Mouse (Mus musculus) heart, postnatal 0 days (tissue): ENCODE measurements at regions not wholly inside any gene's neighbourhood (a gene's known extent, or its start where the extent isn't known, plus 50 kb on each side); places are given as distances from the start of the nearest gene placed in this dataset.
"Not testable (repeated sequence)": the region's sequence is repeated elsewhere in the genome, so short reads cannot be mapped to it uniquely, and the experiment has no call there.

Experiments used
- ATAC-seq: fragments of 200-750 bp; cut with Nextera tagmentation; 2 replicates; pipeline ENCODE4 v1.8.0; 2017; ENCODE audit warnings: low read depth, moderate number of reproducible peaks, moderate library complexity; ENCODE audit not compliant: insufficient read depth
- DNase-seq: peaks from one replicate; pipeline ENCODE4 v3.0.0-alpha.2; 2016; ENCODE audit warnings: low spot score
- H3K27ac ChIP-seq: fragments of 300-500 bp; sonication (generic); 2 replicates; pipeline ENCODE4 v1.5.1; 2014; ENCODE audit warnings: low read depth, mild to moderate bottlenecking
- H3K27me3 ChIP-seq: fragments of 300-500 bp; sonication (generic); 2 replicates; pipeline ENCODE4 v1.6.1; 2014; ENCODE audit warnings: low read length, mixed read lengths; ENCODE audit not compliant: control insufficient read depth, insufficient read depth
- H3K36me3 ChIP-seq: fragments of 300-500 bp; sonication (generic); replicated peaks from 2 replicates; pipeline ENCODE4 v1.6.1; 2014; ENCODE audit warnings: low read length, mixed read lengths; ENCODE audit not compliant: control insufficient read depth, insufficient read depth
- H3K4me1 ChIP-seq: fragments of 300-500 bp; sonication (generic); 2 replicates; pipeline ENCODE4 v1.6.1; 2014; ENCODE audit warnings: antibody characterized with exemption; ENCODE audit not compliant: control insufficient read depth, insufficient read depth
- H3K4me2 ChIP-seq: fragments of 300-500 bp; sonication (generic); 2 replicates; pipeline ENCODE4 v1.6.1; 2014; ENCODE audit warnings: low read depth, mild to moderate bottlenecking, low read length, moderate library complexity
- H3K4me3 ChIP-seq: fragments of 300-500 bp; sonication (generic); 2 replicates; pipeline ENCODE4 v1.5.1; 2014; ENCODE audit warnings: low read depth, low read length
- H3K9ac ChIP-seq: fragments of 300-500 bp; sonication (generic); replicated peaks from 2 replicates; pipeline ENCODE4 v1.6.1; 2014; ENCODE audit warnings: low read depth, low read length, mixed read lengths
- H3K9me3 ChIP-seq: fragments of 300-500 bp; sonication (generic); replicated peaks from 2 replicates; pipeline ENCODE4 v1.6.1; 2016; ENCODE audit warnings: low read length; ENCODE audit not compliant: control insufficient read depth
- CTCF ChIP-seq: IDR thresholded peaks from 2 replicates; pipeline ENCODE4 v1.5.1; 2016; ENCODE audit warnings: antibody characterized with exemption, control low read depth, low read depth
- EP300 ChIP-seq: IDR thresholded peaks from 2 replicates; pipeline ENCODE4 v1.6.1; 2016; ENCODE audit warnings: antibody characterized with exemption, low read depth
- WGBS: fragments of 180-500 bp; shearing (Covaris S2); extraction: QIAGEN DNeasy Blood & Tissue Kit; methylation state at CpG from one replicate; pipeline ENCODE4 v1.1.7; 2014; 5-methylcytosine and 5-hydroxymethylcytosine counted together

DNA sequence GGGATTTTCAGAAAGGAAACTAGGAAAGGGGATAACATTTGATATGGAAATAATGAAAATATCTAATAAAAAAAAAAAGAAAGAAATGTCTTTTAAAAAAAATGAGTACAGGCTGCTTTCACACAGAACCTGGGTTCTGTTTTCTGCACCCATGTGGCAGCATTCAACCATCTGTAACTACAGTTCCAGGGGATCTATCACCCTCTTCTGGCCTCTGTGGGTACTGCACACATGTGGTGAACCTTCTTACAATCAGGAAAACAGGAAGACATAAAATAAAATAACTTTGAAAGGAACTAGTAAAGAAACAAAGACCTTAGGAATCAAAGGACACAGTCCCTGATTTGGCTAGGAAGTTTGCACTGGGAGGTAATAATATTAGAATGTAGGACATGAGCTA is 205.5 kb upstream of the Zpld1 start:
- H3K4me2 ChIP-seq = no peak overlapping the region
- no peaks in the 10 kb centered on the region for H3K4me1 ChIP-seq
- no peak for TF ChIP-seq CTCF
- no peak for TF ChIP-seq EP300
- H3K9ac ChIP-seq = no peak overlapping the region
- DNase-seq (no peak), ATAC-seq (no peak)
- no peaks in the 10 kb centered on the region for H3K27me3 ChIP-seq
- no peak overlapping the region for H3K4me3 ChIP-seq
- H3K9me3 ChIP-seq = no peaks in the 10 kb centered on the region
- no peak overlapping the region for H3K27ac ChIP-seq
- H3K36me3 ChIP-seq = no peaks in the 10 kb centered on the region

DNA sequence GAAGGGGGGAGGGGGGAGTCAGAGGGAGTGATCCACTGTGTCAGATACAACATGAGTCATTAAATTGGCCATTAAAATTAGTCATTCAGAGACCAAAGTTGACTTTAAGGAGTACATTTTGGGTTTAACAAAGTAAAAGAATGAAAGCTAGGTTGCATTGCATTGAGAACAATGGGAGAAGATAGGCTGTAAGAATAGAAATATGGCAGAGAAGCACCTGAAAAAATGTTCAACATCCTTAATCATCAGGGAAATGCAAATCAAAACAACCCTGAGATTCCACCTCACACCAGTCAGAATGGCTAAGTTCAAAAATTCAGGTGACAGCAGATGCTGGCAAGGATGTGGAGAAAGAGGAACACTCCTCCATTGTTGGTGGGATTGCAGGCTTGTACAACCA is 202.0 kb upstream of the Zpld1 start:
- DNase-seq, H3K27me3 ChIP-seq: not testable (repeated sequence)

DNA sequence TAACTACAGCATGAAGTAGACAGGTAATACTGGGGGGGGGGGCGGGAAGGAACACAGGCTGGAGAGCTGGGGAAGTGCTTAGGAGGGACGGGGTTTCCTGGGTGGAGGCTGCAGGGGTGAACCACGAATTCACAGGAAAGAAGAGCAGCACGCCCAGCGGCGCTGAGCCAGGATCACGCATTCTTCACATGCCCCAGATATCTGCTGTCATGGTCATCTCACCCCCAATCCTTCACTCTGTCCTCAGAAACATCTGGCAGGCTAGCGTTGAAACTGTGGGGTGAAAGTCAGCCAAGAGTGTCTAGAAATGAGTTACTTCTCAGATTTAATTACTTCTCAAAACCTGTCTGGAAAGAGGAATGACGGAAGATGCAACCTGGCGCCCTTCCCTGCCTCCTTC is 197.3 kb upstream of the Zpld1 start:
- no peaks in the 10 kb centered on the region for H3K27me3 ChIP-seq
- no peak overlapping the region for H3K27ac ChIP-seq
- no peaks in the 10 kb centered on the region for H3K9me3 ChIP-seq
- no peak overlapping the region for H3K9ac ChIP-seq
- no peak for ATAC-seq
- no peaks in the 10 kb centered on the region for H3K4me1 ChIP-seq
- H3K4me2 ChIP-seq = no peak overlapping the region
- no peak overlapping the region for H3K4me3 ChIP-seq
- H3K36me3 ChIP-seq = no peaks in the 10 kb centered on the region
- WGBS = 36% methylated on average over 10 of the region's 10 CpGs
- no peak for TF ChIP-seq EP300
- TF ChIP-seq CTCF = no peak
- no peak for DNase-seq

More for the DNA sequence above, 202.0 kb upstream of the Zpld1 start:
- H3K4me2 ChIP-seq, ATAC-seq, H3K4me1 ChIP-seq, H3K27ac ChIP-seq, H3K36me3 ChIP-seq, H3K9ac ChIP-seq, H3K9me3 ChIP-seq, H3K4me3 ChIP-seq: not testable (repeated sequence)

DNA sequence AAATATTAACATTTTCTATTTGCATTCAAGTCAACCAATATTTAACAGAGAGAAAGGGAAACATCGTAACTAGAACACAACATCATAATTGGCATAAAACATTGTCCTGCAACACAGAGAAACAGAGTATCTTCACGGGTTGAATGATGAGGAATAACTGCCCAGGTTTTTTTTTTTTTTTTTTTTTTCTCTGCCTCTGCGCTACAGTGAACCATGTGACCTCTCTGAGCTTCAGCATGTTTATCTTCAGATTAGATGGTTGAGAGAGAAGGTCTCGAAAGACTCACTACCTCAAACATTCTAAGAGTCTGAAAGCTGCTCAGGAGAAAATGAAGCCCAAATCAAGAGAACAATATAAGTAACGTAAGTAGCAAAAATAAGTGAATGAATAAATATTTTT is 196.4 kb upstream of the Zpld1 start:
- H3K4me3 ChIP-seq = no peak overlapping the region
- no peak for DNase-seq
- no peaks in the 10 kb centered on the region for H3K27me3 ChIP-seq
- H3K9ac ChIP-seq = no peak overlapping the region
- H3K4me1 ChIP-seq = no peaks in the 10 kb centered on the region
- TF ChIP-seq EP300 (no peak), CTCF (no peak)
- no peak for ATAC-seq
- WGBS = 51% methylated on average over 5 of the region's 5 CpGs
- no peaks in the 10 kb centered on the region for H3K9me3 ChIP-seq
- H3K4me2 ChIP-seq = no peak overlapping the region
- no peaks in the 10 kb centered on the region for H3K36me3 ChIP-seq
- no peak overlapping the region for H3K27ac ChIP-seq

DNA sequence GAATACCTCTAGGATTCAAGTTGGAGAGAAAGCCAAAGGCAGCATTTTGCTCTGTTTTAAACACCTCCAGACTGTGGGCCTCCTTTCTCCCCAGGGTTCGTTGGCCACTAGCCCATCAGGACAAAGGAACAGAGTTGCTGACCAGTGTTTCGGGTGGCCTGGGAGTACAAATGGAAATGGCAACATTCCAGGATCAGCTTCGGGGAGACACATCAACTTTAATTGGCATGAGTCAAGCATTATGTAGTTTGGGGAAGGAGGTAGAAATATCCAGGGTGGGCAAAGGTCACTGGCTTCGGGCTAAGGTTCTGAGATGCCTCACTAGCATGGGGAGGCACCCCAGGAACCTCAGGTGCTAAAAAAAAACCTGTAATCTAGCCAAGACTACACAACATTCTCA is 194.3 kb upstream of the Zpld1 start:
- no peak for ATAC-seq
- WGBS = 53% methylated on average over 4 of the region's 4 CpGs
- no peak overlapping the region for H3K4me3 ChIP-seq
- no peak overlapping the region for H3K9ac ChIP-seq
- DNase-seq = no peak
- H3K9me3 ChIP-seq = no peaks in the 10 kb centered on the region
- H3K27ac ChIP-seq = no peak overlapping the region
- TF ChIP-seq CTCF = no peak
- no peak for TF ChIP-seq EP300
- H3K27me3 ChIP-seq = no peaks in the 10 kb centered on the region
- no peaks in the 10 kb centered on the region for H3K4me1 ChIP-seq
- H3K36me3 ChIP-seq = no peaks in the 10 kb centered on the region
- no peak overlapping the region for H3K4me2 ChIP-seq

DNA sequence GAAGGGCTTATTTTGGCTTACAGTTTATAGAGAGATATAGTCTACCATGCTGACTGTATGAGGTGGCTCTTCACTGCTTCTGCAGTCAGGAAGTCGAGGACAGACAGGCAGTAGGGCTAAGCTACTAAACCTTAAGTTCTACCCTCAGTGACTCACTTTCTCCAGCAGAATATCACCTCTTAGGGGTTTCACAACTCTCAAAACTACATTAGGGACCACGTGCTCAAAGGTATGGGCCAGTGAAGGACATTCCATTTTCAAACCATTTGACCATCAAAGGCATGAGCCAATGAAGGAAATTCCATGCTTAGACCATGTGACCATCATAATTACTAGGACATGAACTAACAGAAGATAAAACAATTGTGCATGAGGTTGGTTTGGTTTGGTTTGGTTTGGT is 186.6 kb upstream of the Zpld1 start:
- DNase-seq (no peak), ATAC-seq (no peak)
- 79% methylated on average over 2 of the region's 2 CpGs for WGBS
- Histone ChIP-seq H3K27me3 (no peaks in the 10 kb centered on the region), H3K4me3 (no peak overlapping the region), H3K36me3 (no peaks in the 10 kb centered on the region), H3K4me1 (no peaks in the 10 kb centered on the region), H3K9me3 (no peaks in the 10 kb centered on the region), H3K27ac (no peak overlapping the region), H3K4me2 (no peak overlapping the region), H3K9ac (no peak overlapping the region)
- TF ChIP-seq CTCF = no peak
- TF ChIP-seq EP300 = no peak
